Mouse (Mus musculus) stomach, embryonic 14.5 days (tissue): Measurements from ENCODE around the gene Ccdc134. TPM values are rescaled to one million over a fixed set of nuclear protein-coding genes. Genes with fewer than 3 reads are reported as not detected.

Source experiments
- ATAC-seq: fragments of 200-750 bp; cut with Nextera tagmentation; 2 replicates; pipeline ENCODE4 v1.8.0; 2017; ENCODE audit warnings: low read depth, moderate TSS enrichment; ENCODE audit not compliant: insufficient number of reproducible peaks, insufficient read depth, low FRiP score
- H3K27ac ChIP-seq: fragments of 300-500 bp; sonication (generic); 2 replicates; pipeline ENCODE4 v1.5.1; 2014; ENCODE audit warnings: mild to moderate bottlenecking, low read length, moderate library complexity, mixed read lengths
- H3K27me3 ChIP-seq: fragments of 300-500 bp; sonication (generic); 2 replicates; pipeline ENCODE4 v1.6.1; 2014; ENCODE audit warnings: low read length, control low read depth, mixed read lengths; ENCODE audit not compliant: control insufficient read depth, insufficient read depth
- H3K36me3 ChIP-seq: fragments of 300-500 bp; sonication (generic); 2 replicates; pipeline ENCODE4 v1.6.1; 2014; ENCODE audit warnings: mild to moderate bottlenecking, control low read depth, low read length, moderate library complexity, mixed read lengths; ENCODE audit not compliant: control insufficient read depth, insufficient read depth
- H3K4me1 ChIP-seq: fragments of 300-500 bp; sonication (generic); 2 replicates; pipeline ENCODE4 v1.6.1; 2014; ENCODE audit warnings: low read length, control low read depth, mixed read lengths; ENCODE audit not compliant: control insufficient read depth, insufficient read depth
- H3K4me2 ChIP-seq: fragments of 300-500 bp; sonication (generic); replicated peaks from 2 replicates; pipeline ENCODE4 v1.6.1; 2014; ENCODE audit warnings: low read depth, low read length, control low read depth
- H3K4me3 ChIP-seq: fragments of 300-500 bp; sonication (generic); 2 replicates; pipeline ENCODE4 v1.5.1; 2014; ENCODE audit warnings: low read depth, low read length, control low read depth
- H3K9ac ChIP-seq: fragments of 300-500 bp; sonication (generic); replicated peaks from 2 replicates; pipeline ENCODE4 v1.6.1; 2014; ENCODE audit warnings: low read depth, mild to moderate bottlenecking, control low read depth, low read length, moderate library complexity, mixed read lengths
- H3K9me3 ChIP-seq: fragments of 300-500 bp; sonication (generic); 2 replicates; pipeline ENCODE4 v1.6.1; 2016; ENCODE audit warnings: low read depth, low read length, control low read depth; ENCODE audit not compliant: control insufficient read depth
- WGBS: fragments of 180-500 bp; shearing (Covaris S2); extraction: QIAGEN DNeasy Blood & Tissue Kit; methylation state at CpG from one replicate; pipeline ENCODE4 v1.1.7; 2014; 5-methylcytosine and 5-hydroxymethylcytosine counted together
- polyA plus RNA-seq: library from polyadenylated mRNA; unstranded; fragments of >200 nt; fragmentation: Nextera tagmentation; extraction: Ambion mirVana; gene quantifications from 2 replicates; pipeline ENCODE4 v1.2.1, GENCODE M21; 2014

Gene Ccdc134
- polyA plus RNA-seq, 1 experiment from 2014 or later, result 18.4 TPM

DNA sequence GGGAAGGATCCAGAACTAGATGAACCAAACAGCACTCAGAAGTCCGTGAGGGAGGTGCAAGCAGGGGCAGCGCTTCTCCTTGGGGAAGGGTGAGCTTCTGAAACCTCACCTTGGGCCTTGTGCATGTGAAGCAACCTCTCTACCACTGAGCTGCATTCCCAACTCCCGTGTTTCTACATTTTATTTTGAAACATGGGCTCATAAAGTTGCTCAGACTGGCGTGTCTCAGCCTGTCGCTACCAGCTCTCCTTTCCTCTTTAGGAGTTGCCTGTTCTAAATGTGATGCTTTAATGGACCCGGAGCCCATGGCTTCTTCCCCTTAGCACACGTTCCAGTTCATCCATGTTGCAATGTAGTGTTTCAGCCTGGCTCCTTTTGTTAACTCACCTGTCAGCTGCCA lies 24.7 kb downstream of the Ccdc134 start:
- 78% methylated on average over 7 of the region's 7 CpGs for WGBS
- H3K27ac ChIP-seq, result no peak overlapping the region
- peaks cover 28% of the 10 kb centered on the region for H3K4me1 ChIP-seq
- no peak overlapping the region for H3K4me2 ChIP-seq
- H3K27me3 ChIP-seq, result no peaks in the 10 kb centered on the region
- no peak overlapping the region for H3K9ac ChIP-seq
- H3K36me3 ChIP-seq, result no peaks in the 10 kb centered on the region
- H3K4me3 ChIP-seq, result no peak overlapping the region
- ATAC-seq, result no peak
- no peaks in the 10 kb centered on the region for H3K9me3 ChIP-seq

DNA sequence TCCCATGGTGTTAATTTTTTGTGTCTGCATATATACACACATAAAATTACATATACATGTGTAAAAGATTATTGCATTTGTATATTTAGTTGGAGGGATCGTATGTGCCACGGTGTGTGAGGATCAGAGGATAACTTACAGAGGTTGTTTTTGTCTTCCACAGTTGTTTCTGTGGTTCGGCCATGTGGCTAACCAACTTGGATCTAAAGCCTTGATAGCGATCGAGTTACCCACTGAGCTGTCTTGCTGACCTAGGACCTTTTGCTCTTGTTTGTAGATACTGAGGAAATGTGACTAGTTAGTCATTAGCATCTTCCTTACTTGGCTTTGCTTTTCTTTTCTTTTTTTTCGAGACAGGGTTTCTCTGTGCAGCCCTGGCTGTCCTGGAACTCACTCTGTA lies 28.6 kb downstream of the Ccdc134 start:
- Histone ChIP-seq H3K4me3 (no peak overlapping the region), H3K9me3 (no peaks in the 10 kb centered on the region), H3K27me3 (no peaks in the 10 kb centered on the region), H3K27ac (no peak overlapping the region), H3K4me2 (no peak overlapping the region), H3K9ac (no peak overlapping the region), H3K36me3 (no peaks in the 10 kb centered on the region), H3K4me1 (peaks cover 47% of the 10 kb centered on the region)
- 90% methylated on average over 6 of the region's 6 CpGs for WGBS
- ATAC-seq, result no peak

DNA sequence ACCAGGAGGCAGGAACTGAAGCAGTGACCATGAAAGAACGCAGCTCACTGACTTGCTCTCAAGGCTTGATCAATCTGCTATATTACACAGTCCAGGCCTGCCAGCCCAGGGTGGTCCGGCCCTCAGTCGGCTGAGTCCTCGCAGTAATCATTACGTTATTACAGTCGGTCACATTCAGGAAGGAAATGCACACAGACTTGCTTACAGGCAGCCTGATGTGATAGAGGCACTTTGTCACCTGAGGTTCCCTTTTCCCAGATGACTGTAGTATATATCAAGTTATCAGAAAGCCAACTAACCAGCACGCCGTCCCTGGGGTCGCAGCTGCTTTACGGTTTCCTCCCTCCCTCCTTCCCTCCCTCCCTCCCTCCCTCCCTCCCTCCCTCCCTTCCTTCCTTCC lies 29.2 kb downstream of the Ccdc134 start:
- 73% methylated on average over 10 of the region's 10 CpGs for WGBS
- Histone ChIP-seq H3K9me3 (no peaks in the 10 kb centered on the region), H3K4me2 (no peak overlapping the region), H3K4me3 (no peak overlapping the region), H3K4me1 (peaks cover 49% of the 10 kb centered on the region), H3K27me3 (no peaks in the 10 kb centered on the region), H3K27ac (no peak overlapping the region), H3K36me3 (no peaks in the 10 kb centered on the region), H3K9ac (no peak overlapping the region)
- ATAC-seq, result no peak

DNA sequence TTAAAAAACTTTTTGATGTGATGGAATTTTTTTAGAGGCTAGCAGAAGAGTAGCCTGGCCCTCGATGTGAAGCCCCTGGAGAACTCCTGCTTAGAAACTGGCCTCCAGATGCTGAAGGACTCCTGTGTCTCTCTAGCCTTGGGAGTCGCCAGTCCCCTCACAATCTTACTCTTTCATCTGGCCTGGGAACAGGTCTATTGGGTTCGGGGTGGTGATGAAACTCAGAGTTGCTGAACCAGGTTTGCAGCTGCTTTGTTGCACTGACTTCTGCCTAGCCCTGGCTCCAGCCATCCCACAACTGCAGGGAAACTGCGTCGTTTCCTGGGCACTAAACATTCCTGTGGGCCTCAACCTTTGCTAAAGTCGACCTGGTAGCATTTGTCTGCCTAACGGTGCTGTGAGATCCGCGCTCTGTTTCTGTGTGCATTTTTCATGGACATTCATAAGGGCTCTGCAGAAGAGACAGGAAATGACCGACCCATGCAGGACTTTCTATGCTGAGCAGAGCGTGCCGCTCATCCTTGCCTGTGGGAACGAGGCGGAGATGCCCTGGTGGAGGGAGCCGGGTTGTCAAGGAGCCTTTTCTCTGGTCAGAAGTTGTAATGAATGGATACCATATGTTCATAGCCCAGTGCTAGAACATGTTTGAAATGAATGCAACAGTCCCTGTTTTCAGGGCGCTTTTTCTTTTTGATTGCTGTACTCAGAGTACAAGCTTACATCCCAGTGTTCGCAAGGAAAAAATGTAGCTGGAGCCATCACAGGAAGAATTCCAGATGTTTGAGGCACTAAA lies 30.7 kb downstream of the Ccdc134 start:
- no peaks in the 10 kb centered on the region for H3K36me3 ChIP-seq
- H3K9me3 ChIP-seq, result no peaks in the 10 kb centered on the region
- no peak overlapping the region for H3K4me2 ChIP-seq
- H3K4me1 ChIP-seq, result peaks cover 44% of the 10 kb centered on the region
- WGBS, result 35% methylated on average over 17 of the region's 17 CpGs
- no peaks in the 10 kb centered on the region for H3K27me3 ChIP-seq
- no peak for ATAC-seq
- H3K9ac ChIP-seq, result no peak overlapping the region
- H3K27ac ChIP-seq, result peak overlapping the region; percentile 89
- no peak overlapping the region for H3K4me3 ChIP-seq

DNA sequence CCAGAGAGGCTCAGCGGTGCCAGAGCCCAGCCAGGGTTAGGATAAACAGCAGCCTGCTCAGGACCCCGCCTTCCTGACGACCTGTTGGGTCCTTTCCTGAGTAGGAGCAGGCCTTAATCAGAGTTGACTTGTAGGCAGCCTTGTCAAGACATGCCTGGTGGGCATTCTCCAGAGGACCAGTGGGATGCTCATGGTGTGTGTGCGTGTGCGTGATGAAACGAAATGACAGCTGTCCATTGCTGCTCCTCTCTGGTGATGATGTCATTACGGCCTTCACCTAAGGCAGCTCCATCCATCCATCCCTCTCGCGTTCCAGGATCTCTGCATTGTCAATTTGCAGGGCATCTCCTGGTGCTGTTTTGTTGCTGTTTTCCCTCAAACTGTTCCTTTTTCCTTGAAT lies 31.7 kb downstream of the Ccdc134 start:
- peaks cover 44% of the 10 kb centered on the region for H3K4me1 ChIP-seq
- no peak overlapping the region for H3K4me3 ChIP-seq
- no peaks in the 10 kb centered on the region for H3K9me3 ChIP-seq
- 0 out of 2 replicates have a peak overlapping the region, but pooled peaks have one; percentile 89 for H3K27ac ChIP-seq
- ATAC-seq, result no peak
- H3K4me2 ChIP-seq, result no peak overlapping the region
- H3K36me3 ChIP-seq, result no peaks in the 10 kb centered on the region
- no peak overlapping the region for H3K9ac ChIP-seq
- 75% methylated on average over 9 of the region's 9 CpGs for WGBS
- H3K27me3 ChIP-seq, result no peaks in the 10 kb centered on the region

DNA sequence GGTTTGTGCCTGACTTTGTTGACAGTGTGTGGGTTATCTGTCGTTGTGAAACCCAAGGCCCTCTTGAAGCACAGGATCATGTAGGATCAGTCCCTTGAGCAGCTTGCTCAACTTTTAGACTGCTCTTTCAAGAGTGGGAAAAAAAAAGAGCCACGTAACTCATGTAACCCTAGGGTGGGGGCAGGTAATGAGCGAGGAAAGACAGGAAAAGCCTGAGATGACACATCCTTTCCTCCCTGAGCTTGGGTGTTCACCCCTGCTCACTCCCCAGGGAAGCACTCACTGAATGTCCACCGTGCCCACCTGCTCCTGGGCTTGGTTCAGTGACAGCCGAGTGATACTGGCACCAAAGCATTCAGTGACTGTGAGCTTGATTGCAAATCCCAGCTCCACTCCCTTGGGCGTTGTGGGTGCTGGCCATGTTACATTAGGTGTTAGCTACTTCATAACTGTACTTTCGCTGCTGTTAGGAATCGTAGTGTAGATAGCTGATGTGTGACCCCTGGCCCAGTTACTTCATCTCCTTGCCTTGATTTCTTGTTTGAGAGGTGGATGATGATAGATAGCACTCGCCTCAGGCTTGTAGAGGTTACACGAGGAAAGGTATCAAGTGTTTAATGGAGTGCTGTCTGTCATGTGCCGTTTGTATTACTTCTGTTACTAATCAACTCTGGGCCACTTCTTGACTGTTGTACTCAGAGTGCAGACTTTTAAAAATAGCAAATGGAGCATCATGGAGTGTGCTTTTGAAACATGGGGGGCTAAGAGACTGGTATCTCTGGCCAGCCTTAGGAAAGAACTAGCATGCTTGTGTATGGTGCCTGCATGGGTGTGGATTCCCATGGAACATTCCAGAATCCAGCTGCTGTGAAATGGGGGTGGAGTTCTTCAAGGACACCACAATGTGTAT lies 33.3 kb downstream of the Ccdc134 start:
- H3K4me1 ChIP-seq, result peaks cover 44% of the 10 kb centered on the region
- H3K27ac ChIP-seq, result no peak overlapping the region
- no peak for ATAC-seq
- H3K27me3 ChIP-seq, result no peaks in the 10 kb centered on the region
- no peak overlapping the region for H3K4me2 ChIP-seq
- no peaks in the 10 kb centered on the region for H3K9me3 ChIP-seq
- 62% methylated on average over 11 of the region's 11 CpGs for WGBS
- H3K36me3 ChIP-seq, result no peaks in the 10 kb centered on the region
- H3K4me3 ChIP-seq, result no peak overlapping the region
- no peak overlapping the region for H3K9ac ChIP-seq

DNA sequence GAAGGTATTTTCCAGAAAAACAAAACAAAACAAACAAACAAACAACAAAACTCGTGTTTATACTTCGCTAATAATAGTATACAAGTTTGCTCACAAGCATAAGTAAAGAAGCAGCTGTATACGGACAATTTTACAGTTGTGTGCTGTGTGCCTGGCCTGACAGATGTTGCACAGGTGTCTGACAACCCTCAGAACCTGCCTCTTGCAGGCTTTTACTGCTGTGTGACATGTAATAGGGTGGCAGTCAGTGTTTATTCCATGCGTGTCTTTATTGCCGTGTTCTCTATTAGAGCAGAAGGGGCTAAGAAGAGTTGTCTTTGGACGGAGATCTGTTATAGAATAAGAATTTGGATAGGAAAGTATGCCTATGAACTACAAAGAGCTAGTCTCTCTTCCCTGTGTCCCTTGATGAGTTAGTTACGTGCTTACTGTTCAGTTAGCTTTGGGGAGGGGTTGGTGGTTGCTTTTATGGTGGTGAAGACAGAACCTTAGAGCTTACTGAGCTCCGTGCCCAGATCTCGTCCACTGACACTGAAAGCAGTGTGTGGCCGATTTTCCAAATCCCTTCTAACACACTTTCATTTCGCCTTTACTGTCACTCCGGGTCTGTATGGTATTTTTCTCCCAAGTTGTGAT lies 34.4 kb downstream of the Ccdc134 start:
- no peaks in the 10 kb centered on the region for H3K9me3 ChIP-seq
- H3K27ac ChIP-seq, result no peak overlapping the region
- no peaks in the 10 kb centered on the region for H3K36me3 ChIP-seq
- 89% methylated on average over 12 of the region's 12 CpGs for WGBS
- no peak for ATAC-seq
- H3K4me2 ChIP-seq, result no peak overlapping the region
- peaks cover 54% of the 10 kb centered on the region for H3K4me1 ChIP-seq
- H3K27me3 ChIP-seq, result no peaks in the 10 kb centered on the region
- H3K9ac ChIP-seq, result no peak overlapping the region
- H3K4me3 ChIP-seq, result no peak overlapping the region

DNA sequence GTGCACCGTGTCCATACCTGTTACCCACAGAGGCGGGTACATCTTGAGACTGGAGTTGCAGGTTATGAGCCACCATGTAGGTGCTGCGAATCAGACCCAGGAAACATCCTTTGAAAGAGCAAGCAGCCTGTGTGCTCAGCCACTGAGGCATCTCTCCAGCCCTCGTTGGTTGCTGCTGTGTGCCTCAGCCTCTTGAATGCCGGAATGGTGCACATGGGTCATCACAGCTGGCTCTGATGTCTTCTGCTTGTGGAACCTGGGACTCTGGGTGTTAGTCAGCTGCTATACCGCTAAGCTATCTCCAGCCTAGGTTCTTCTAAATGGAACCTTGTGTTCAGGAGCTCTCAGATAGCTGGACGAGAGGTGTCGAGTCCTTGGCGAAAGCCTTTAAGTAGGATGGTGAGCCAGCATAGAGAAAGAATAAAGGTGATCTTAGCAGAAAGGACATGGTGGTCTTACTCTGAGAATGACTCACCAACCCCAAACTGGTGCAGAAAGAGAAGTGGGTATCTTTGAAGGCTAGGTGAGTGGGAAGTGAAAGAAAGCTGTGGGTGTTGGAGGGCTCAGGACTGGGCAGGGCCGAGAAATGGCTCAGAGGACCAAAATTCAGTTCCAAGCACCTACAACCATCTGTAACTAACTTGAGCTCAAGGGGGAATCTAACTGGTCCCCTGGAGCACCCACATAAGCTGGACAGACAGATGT lies 35.8 kb downstream of the Ccdc134 start:
- H3K27me3 ChIP-seq, result no peaks in the 10 kb centered on the region
- no peak for ATAC-seq
- 84% methylated on average over 10 of the region's 10 CpGs for WGBS
- peaks cover 48% of the 10 kb centered on the region for H3K4me1 ChIP-seq
- H3K4me2 ChIP-seq, result no peak overlapping the region
- H3K27ac ChIP-seq, result peak overlapping the region; percentile 69
- H3K9me3 ChIP-seq, result no peaks in the 10 kb centered on the region
- 0 out of 2 replicates have a peak, but pooled peaks cover 5% of the 10 kb centered on the region for H3K36me3 ChIP-seq
- no peak overlapping the region for H3K9ac ChIP-seq
- H3K4me3 ChIP-seq, result no peak overlapping the region
